Comparison of ENCODE assay signal across 10 mouse cellular contexts in genomic region chr9:110877888-110878287, GRCm38 (mm10). TPM values are rescaled to one million over a fixed set of nuclear protein-coding genes. Genes with fewer than 3 reads are reported as not detected.
A peak's percentile ranks its signal among the peaks of the same experiment; 100 is the strongest.
DNase-seq lines count a peak whose midpoint lies in the region; ATAC-seq and TF ChIP-seq lines count a peak whose summit lies in the region.
"Had no signal": no experiment of that assay in that cellular context is flagged by ENCODE, and none has a peak within 500 bp of the region (broad histone marks: within the 10 kb centered on the region; RNA-seq: fewer than 3 reads in every experiment).

No protein-coding gene starts in this region.

- ATAC-seq in kidney, embryonic 14.5 days (ENCODE audit: low FRiP score, low TSS enrichment), result no peak
- ATAC-seq in liver, embryonic 13.5 days (ENCODE audit: low read depth), result peak; percentile 31
- ATAC-seq in inflammation-experienced regulatory T-cells, adult 6 months, result no peak
- no peak for ATAC-seq in midbrain, embryonic 14.5 days (ENCODE audit: low FRiP score, low TSS enrichment)

- 53% methylated on average over 5 of the region's 5 CpGs for WGBS in kidney, adult 2 months
- WGBS in kidney, embryonic 14.5 days, result 93% methylated on average over 5 of the region's 5 CpGs
- WGBS in liver, embryonic 13.5 days (ENCODE audit: insufficient replicate concordance), result 69% methylated on average over 5 of the region's 5 CpGs
- WGBS in midbrain, embryonic 14.5 days, result 87% methylated on average over 5 of the region's 5 CpGs

- no peak overlapping the region for H3K9ac ChIP-seq in kidney, embryonic 14.5 days (ENCODE audit: low read depth, low read length)
- no peak overlapping the region for H3K9ac ChIP-seq in liver, embryonic 13.5 days
- no peak overlapping the region for H3K9ac ChIP-seq in midbrain, embryonic 14.5 days (replicated peaks; ENCODE audit: low read length)
- H3K9ac ChIP-seq: embryonic facial prominence, embryonic 13.5 days; limb, embryonic 12.5 days had no signal

- intact Hi-C loops in gastrocnemius, postnatal 14 days (cut with DNase I; ENCODE audit: low total_unique reads), result no loop called here

- TF ChIP-seq CTCF in kidney, adult 2 months (conservative IDR thresholded peaks at IDR 0.05; ENCODE audit: insufficient read depth, insufficient read length, low read depth, low read length), result no peak

- peak; percentile 91 for DNase-seq in kidney, adult 2 months
- DNase-seq in adrenal gland, adult 2 months, result peak; percentile 82
- DNase-seq in gastrocnemius, postnatal 14 days, result peak; percentile 88
- no peak for DNase-seq in liver, embryonic 13.5 days
- DNase-seq in frontal cortex, postnatal 10 days (ENCODE audit: low spot score in 2 of 2), result no peak
- DNase-seq in midbrain, embryonic 14.5 days, result no peak

- no peaks in the 10 kb centered on the region for H3K27me3 ChIP-seq in kidney, adult 2 months (replicated peaks; ENCODE audit: control insufficient read depth, insufficient read depth, low read length)
- H3K27me3 ChIP-seq in kidney, embryonic 14.5 days (ENCODE audit: control insufficient read depth, insufficient read depth, low read length), result peaks cover 21% of the 10 kb centered on the region
- peaks cover 63% of the 10 kb centered on the region for H3K27me3 ChIP-seq in liver, embryonic 13.5 days
- H3K27me3 ChIP-seq in midbrain, embryonic 14.5 days (ENCODE audit: control insufficient read depth, insufficient read depth, low read length), result peaks cover 30% of the 10 kb centered on the region

- no peaks in the 10 kb centered on the region for H3K36me3 ChIP-seq in kidney, adult 2 months (ENCODE audit: control insufficient read depth, insufficient read depth, low read length)
- H3K36me3 ChIP-seq in kidney, embryonic 14.5 days (ENCODE audit: control insufficient read depth, insufficient read depth, low read length), result no peaks in the 10 kb centered on the region
- no peaks in the 10 kb centered on the region for H3K36me3 ChIP-seq in liver, embryonic 13.5 days
- no peaks in the 10 kb centered on the region for H3K36me3 ChIP-seq in midbrain, embryonic 14.5 days (ENCODE audit: control insufficient read depth, insufficient read depth, low read length)
- H3K36me3 ChIP-seq: embryonic facial prominence, embryonic 13.5 days; limb, embryonic 12.5 days had no signal

- no peak overlapping the region for H3K4me3 ChIP-seq in kidney, adult 2 months (ENCODE audit: insufficient read depth, low read depth, low read length)
- H3K4me3 ChIP-seq in kidney, embryonic 14.5 days (ENCODE audit: low read length), result no peak overlapping the region
- H3K4me3 ChIP-seq in liver, embryonic 13.5 days (replicated peaks), result no peak overlapping the region
- H3K4me3 ChIP-seq in midbrain, embryonic 14.5 days (replicated peaks; ENCODE audit: low read depth, low read length), result no peak overlapping the region
- H3K4me3 ChIP-seq: embryonic facial prominence, embryonic 13.5 days; limb, embryonic 12.5 days had no signal

- H3K4me1 ChIP-seq in kidney, adult 2 months (ENCODE audit: control insufficient read depth, insufficient read depth, low read length), result peaks cover 24% of the 10 kb centered on the region
- peaks cover 21% of the 10 kb centered on the region; the same call in 1 of the 2 replicates for H3K4me1 ChIP-seq in kidney, embryonic 14.5 days (ENCODE audit: control insufficient read depth, insufficient read depth, low read length)
- peaks cover 44% of the 10 kb centered on the region for H3K4me1 ChIP-seq in liver, embryonic 13.5 days (replicated peaks)
- H3K4me1 ChIP-seq in midbrain, embryonic 14.5 days (ENCODE audit: control insufficient read depth, insufficient read depth, low read length), result peaks cover 21% of the 10 kb centered on the region

- peak overlapping the region; percentile 12; the same call in 1 of the 2 replicates for H3K27ac ChIP-seq in kidney, adult 2 months (ENCODE audit: insufficient read depth, low read depth, low read length)
- no peak overlapping the region for H3K27ac ChIP-seq in kidney, embryonic 14.5 days (ENCODE audit: low read depth, low read length)
- H3K27ac ChIP-seq in liver, embryonic 13.5 days, result peak overlapping the region; percentile 55
- H3K27ac ChIP-seq in midbrain, embryonic 14.5 days (replicated peaks; ENCODE audit: low read depth, low read length), result no peak overlapping the region
- H3K27ac ChIP-seq: embryonic facial prominence, embryonic 13.5 days; limb, embryonic 12.5 days had no signal

- H3K9me3 ChIP-seq in kidney, embryonic 14.5 days (ENCODE audit: control insufficient read depth, low read length), result no peaks in the 10 kb centered on the region
- no peaks in the 10 kb centered on the region for H3K9me3 ChIP-seq in liver, embryonic 13.5 days (replicated peaks)
- no peaks in the 10 kb centered on the region for H3K9me3 ChIP-seq in midbrain, embryonic 14.5 days (ENCODE audit: control insufficient read depth, low read length)
- H3K9me3 ChIP-seq: embryonic facial prominence, embryonic 13.5 days; limb, embryonic 12.5 days had no signal

- H3K4me2 ChIP-seq in kidney, embryonic 14.5 days (replicated peaks; ENCODE audit: low read depth, low read length), result no peak overlapping the region
- peak overlapping the region; percentile 62; the same call in 1 of the 2 replicates for H3K4me2 ChIP-seq in liver, embryonic 13.5 days
- H3K4me2 ChIP-seq in midbrain, embryonic 14.5 days (ENCODE audit: low read length), result no peak overlapping the region
- H3K4me2 ChIP-seq: embryonic facial prominence, embryonic 13.5 days; limb, embryonic 12.5 days had no signal

- no peak for TF ChIP-seq POLR2A in kidney, adult 2 months (IDR thresholded peaks at IDR 0.05; ENCODE audit: low read depth, low read length)

RNA-seq across cellular contexts. Expression of gene Als2cl, which starts 1.8 kb away (rescaled TPM):
- 32.3 and 40.8 TPM in 2 replicates for polyA plus RNA-seq in kidney, adult 2 months (2012; rRNA removed)
- polyA plus RNA-seq in kidney, embryonic 14.5 days (2014; fragmentation: Nextera tagmentation; extraction: Ambion mirVana), result 2.4 and 4.1 TPM in 2 replicates
- 10 to 100 TPM; 13.3 to 20.2 TPM for total RNA-seq in adrenal gland, adult 2 months (2021)
- 43.0 and 52.5 TPM in 2 replicates for polyA plus RNA-seq in adrenal gland, adult 2 months (2012; rRNA removed)
- total RNA-seq in gastrocnemius, postnatal 14 days (2021), result 1 to 10 TPM; 4.0 to 9.5 TPM
- polyA plus RNA-seq in liver, embryonic 13.5 days (2015; fragmentation: Nextera tagmentation; extraction: Ambion mirVana), result 1.6 and 1.7 TPM in 2 replicates
- 10 to 100 TPM in 2 of 3 experiments, 1 to 10 TPM in 1; 2.5 to 16.8 (median 15.8) TPM for polyA plus RNA-seq in inflammation-experienced regulatory T-cells, adult 6 months (2017; shearing (Covaris generic))
- 0.50 and 0.72 TPM in 2 replicates for polyA plus RNA-seq in midbrain, embryonic 14.5 days (2014; fragmentation: Nextera tagmentation; extraction: Ambion mirVana)

RNA-seq across cellular contexts. Expression of gene Tmie, which starts 2.0 kb away (rescaled TPM):
- polyA plus RNA-seq in kidney, adult 2 months (2012; rRNA removed), result 7.9 and 9.5 TPM in 2 replicates
- 0.38 and 0.49 TPM in 2 replicates for polyA plus RNA-seq in kidney, embryonic 14.5 days (2014; fragmentation: Nextera tagmentation; extraction: Ambion mirVana)
- total RNA-seq in adrenal gland, adult 2 months (2021), result 1 to 10 TPM; 2.0 to 3.9 TPM
- 2.2 and 4.6 TPM in 2 replicates for polyA plus RNA-seq in adrenal gland, adult 2 months (2012; rRNA removed)
- under 1 TPM; 0.55 to 0.62 TPM for total RNA-seq in gastrocnemius, postnatal 14 days (2021)
- 1.3 and 1.6 TPM in 2 replicates for polyA plus RNA-seq in liver, embryonic 13.5 days (2015; fragmentation: Nextera tagmentation; extraction: Ambion mirVana)
- 1 to 10 TPM in 2 of 3 experiments, under 1 TPM in 1; 0.73 to 4.1 (median 2.9) TPM for polyA plus RNA-seq in inflammation-experienced regulatory T-cells, adult 6 months (2017; shearing (Covaris generic))
- 0.75 and 1.5 TPM in 2 replicates for polyA plus RNA-seq in midbrain, embryonic 14.5 days (2014; fragmentation: Nextera tagmentation; extraction: Ambion mirVana)

RNA-seq across cellular contexts. Expression of gene Prss50, which starts 20.1 kb away (rescaled TPM):
- not detected in 2 replicates for polyA plus RNA-seq in kidney, adult 2 months (2012; rRNA removed)
- polyA plus RNA-seq in kidney, embryonic 14.5 days (2014; fragmentation: Nextera tagmentation; extraction: Ambion mirVana), result 0.24 and 1.1 TPM in 2 replicates
- not detected for total RNA-seq in adrenal gland, adult 2 months (2021)
- polyA plus RNA-seq in adrenal gland, adult 2 months (2012; rRNA removed), result not detected in 2 replicates
- total RNA-seq in gastrocnemius, postnatal 14 days (2021), result not detected
- 16.6 and 21.0 TPM in 2 replicates for polyA plus RNA-seq in liver, embryonic 13.5 days (2015; fragmentation: Nextera tagmentation; extraction: Ambion mirVana)
- not detected for polyA plus RNA-seq in inflammation-experienced regulatory T-cells, adult 6 months (2017; shearing (Covaris generic))
- polyA plus RNA-seq in midbrain, embryonic 14.5 days (2014; fragmentation: Nextera tagmentation; extraction: Ambion mirVana), result 0.24 and 0.34 TPM in 2 replicates

RNA-seq across cellular contexts. Expression of gene Prss46, which starts 33.6 kb away (rescaled TPM):
- polyA plus RNA-seq in kidney, adult 2 months (2012; rRNA removed), result not detected in 2 replicates
- polyA plus RNA-seq in kidney, embryonic 14.5 days (2014; fragmentation: Nextera tagmentation; extraction: Ambion mirVana), result not detected in 2 replicates
- not detected for total RNA-seq in adrenal gland, adult 2 months (2021)
- not detected in 2 replicates for polyA plus RNA-seq in adrenal gland, adult 2 months (2012; rRNA removed)
- total RNA-seq in gastrocnemius, postnatal 14 days (2021), result not detected
- polyA plus RNA-seq in liver, embryonic 13.5 days (2015; fragmentation: Nextera tagmentation; extraction: Ambion mirVana), result not detected in 2 replicates
- polyA plus RNA-seq in inflammation-experienced regulatory T-cells, adult 6 months (2017; shearing (Covaris generic)), result not detected
- not detected in 2 replicates for polyA plus RNA-seq in midbrain, embryonic 14.5 days (2014; fragmentation: Nextera tagmentation; extraction: Ambion mirVana)
- polyA plus RNA-seq: embryonic facial prominence, embryonic 13.5 days; limb, embryonic 12.5 days had no signal

RNA-seq across cellular contexts. Expression of gene Fam240a, which starts 38.8 kb away (rescaled TPM):
- not detected in 2 replicates for polyA plus RNA-seq in kidney, adult 2 months (2012; rRNA removed)
- not detected in 2 replicates for polyA plus RNA-seq in kidney, embryonic 14.5 days (2014; fragmentation: Nextera tagmentation; extraction: Ambion mirVana)
- total RNA-seq in adrenal gland, adult 2 months (2021), result not detected
- polyA plus RNA-seq in adrenal gland, adult 2 months (2012; rRNA removed), result not detected in 2 replicates
- total RNA-seq in gastrocnemius, postnatal 14 days (2021), result 1 to 10 TPM in 1 of 2 experiments, under 1 TPM in 1; 0.78 to 2.6 TPM
- not detected in 2 replicates for polyA plus RNA-seq in liver, embryonic 13.5 days (2015; fragmentation: Nextera tagmentation; extraction: Ambion mirVana)
- polyA plus RNA-seq in inflammation-experienced regulatory T-cells, adult 6 months (2017; shearing (Covaris generic)), result not detected
- polyA plus RNA-seq in midbrain, embryonic 14.5 days (2014; fragmentation: Nextera tagmentation; extraction: Ambion mirVana), result not detected in 2 replicates
- polyA plus RNA-seq: embryonic facial prominence, embryonic 13.5 days; limb, embryonic 12.5 days had no signal

Comparison
In these comparisons a context has a peak if more than half of its experiments do, and no peak if none do; other contexts are left out.
1. H3K27ac ChIP-seq: peak in kidney, adult 2 months (single experiment) and liver, embryonic 13.5 days (single experiment); none in kidney, embryonic 14.5 days (single experiment) and midbrain, embryonic 14.5 days (single experiment).
2. DNase-seq: peak in kidney, adult 2 months (single experiment), adrenal gland, adult 2 months (single experiment) and gastrocnemius, postnatal 14 days (single experiment); none in liver, embryonic 13.5 days (single experiment), frontal cortex, postnatal 10 days (0 of 2) and midbrain, embryonic 14.5 days (single experiment).